Mouse (Mus musculus): ENCODE results near the gene Snx10.

DNA sequence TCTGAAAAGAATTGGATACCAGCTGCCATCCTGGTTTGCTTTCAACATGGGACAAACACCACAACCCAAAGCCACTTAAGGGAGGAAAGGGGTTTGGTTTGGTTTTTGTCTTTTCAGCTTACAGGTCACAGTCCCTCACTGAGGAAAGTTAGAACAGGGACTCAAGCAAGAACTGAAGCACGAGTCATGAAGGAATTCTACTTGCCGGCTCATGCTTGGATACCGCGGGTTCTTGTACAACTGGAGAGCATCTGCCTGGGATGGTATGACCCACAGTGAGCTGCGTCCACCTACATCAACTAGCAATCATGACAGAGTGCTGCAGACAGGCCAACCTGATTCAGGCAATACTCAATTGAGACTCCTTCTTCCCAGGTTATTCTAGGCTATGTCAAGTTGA lies 37.0 kb upstream of the Snx10 start:
- TF ChIP-seq MAFK (IDR thresholded peaks at IDR 0.05; ENCODE audit: insufficient read depth, low read depth, low read length), result no peak
- TF ChIP-seq ZNF384 (IDR thresholded peaks at IDR 0.05; ENCODE audit: low read depth, low read length), result no peak
- TF ChIP-seq CHD2 (IDR thresholded peaks at IDR 0.05; ENCODE audit: low read depth, low read length), result no peak
- no peak for TF ChIP-seq ZC3H11A (IDR thresholded peaks at IDR 0.05; ENCODE audit: borderline replicate concordance, low read depth, low read length)

All from ES-E14 (cell line).